Mouse (Mus musculus) midbrain, embryonic 10.5 days (tissue): ENCODE data around the gene Cox16. TPM values are rescaled to one million over a fixed set of nuclear protein-coding genes. Genes with fewer than 3 reads are reported as not detected.

Experiments
- polyA plus RNA-seq: library from polyadenylated mRNA; unstranded; fragments of >200 nt; fragmentation: Nextera tagmentation; extraction: Ambion mirVana; gene quantifications from 2 replicates; pipeline ENCODE4 v1.2.1, GENCODE M21; 2016

Gene Cox16
- polyA plus RNA-seq, 1 experiment from 2014 or later: 129 TPM

Other genes starting within 250 kb of the Cox16 start
- gene Slc8a3, start 151.9 kb downstream of the Cox16 start, polyA plus RNA-seq: 1.3 TPM in 2 replicates
- 0.17 and 0.23 TPM in 2 replicates for gene Gm4787, start 105.7 kb downstream of the Cox16 start, polyA plus RNA-seq
- 0.47 and 0.49 TPM in 2 replicates for gene Adam4, start 63.2 kb downstream of the Cox16 start, polyA plus RNA-seq
- 29.4 and 30.6 TPM in 2 replicates for gene Gm20498, start 47.8 kb upstream of the Cox16 start, polyA plus RNA-seq
- gene Synj2bp, start 47.8 kb upstream of the Cox16 start, polyA plus RNA-seq: 34.2 and 38.6 TPM in 2 replicates
- 0.27 and 0.38 TPM in 2 replicates for gene Adam21, start 83.3 kb upstream of the Cox16 start, polyA plus RNA-seq
- 85.2 and 86.1 TPM in 2 replicates for gene Med6, start 109.9 kb upstream of the Cox16 start, polyA plus RNA-seq
- gene Ttc9, start 146.1 kb upstream of the Cox16 start, polyA plus RNA-seq: 2.0 and 2.6 TPM in 2 replicates